Mouse (Mus musculus) kidney, embryonic 16.5 days (tissue): ENCODE measurements around the gene Cept1. TPM values are rescaled to one million over a fixed set of nuclear protein-coding genes. Genes with fewer than 3 reads are reported as not detected.

Source experiments
- ATAC-seq: fragments of 200-750 bp; cut with Nextera tagmentation; 2 replicates; pipeline ENCODE4 v1.8.0; 2017; ENCODE audit warnings: moderate TSS enrichment; ENCODE audit not compliant: low FRiP score, low TSS enrichment
- H3K27ac ChIP-seq: fragments of 300-500 bp; sonication (generic); 2 replicates; pipeline ENCODE4 v1.5.1; 2014; ENCODE audit warnings: low read length
- H3K27me3 ChIP-seq: fragments of 300-500 bp; sonication (generic); 2 replicates; pipeline ENCODE4 v1.6.1; 2014; ENCODE audit warnings: low read length, control low read depth, mixed read lengths; ENCODE audit not compliant: insufficient read depth
- H3K36me3 ChIP-seq: fragments of 300-500 bp; sonication (generic); 2 replicates; pipeline ENCODE4 v1.6.1; 2014; ENCODE audit warnings: low read length, control low read depth, mixed read lengths; ENCODE audit not compliant: insufficient read depth
- H3K4me1 ChIP-seq: fragments of 300-500 bp; sonication (generic); 2 replicates; pipeline ENCODE4 v1.6.1; 2014; ENCODE audit warnings: low read length, control low read depth, mixed read lengths; ENCODE audit not compliant: insufficient read depth
- H3K4me2 ChIP-seq: fragments of 300-500 bp; sonication (generic); replicated peaks from 2 replicates; pipeline ENCODE4 v1.6.1; 2014; ENCODE audit warnings: low read depth, low read length
- H3K4me3 ChIP-seq: fragments of 300-500 bp; sonication (generic); 2 replicates; pipeline ENCODE4 v1.5.1; 2014; ENCODE audit warnings: mild to moderate bottlenecking, low read length
- H3K9ac ChIP-seq: fragments of 300-500 bp; sonication (generic); replicated peaks from 2 replicates; pipeline ENCODE4 v1.6.1; 2014; ENCODE audit warnings: low read length
- H3K9me3 ChIP-seq: fragments of 300-500 bp; sonication (generic); 2 replicates; pipeline ENCODE4 v1.6.1; 2016; ENCODE audit warnings: low read length, control low read depth
- WGBS: fragments of 180-500 bp; shearing (Covaris S2); extraction: QIAGEN DNeasy Blood & Tissue Kit; methylation state at CpG from one replicate; pipeline ENCODE4 v1.1.7; 2014; 5-methylcytosine and 5-hydroxymethylcytosine counted together
- polyA plus RNA-seq: library from polyadenylated mRNA; unstranded; fragments of >200 nt; fragmentation: Nextera tagmentation; extraction: Ambion mirVana; gene quantifications from 2 replicates; pipeline ENCODE4 v1.2.1, GENCODE M21; 2015

The Cept1 gene
- polyA plus RNA-seq, 1 experiment from 2014 or later = 65.1 TPM

DNA sequence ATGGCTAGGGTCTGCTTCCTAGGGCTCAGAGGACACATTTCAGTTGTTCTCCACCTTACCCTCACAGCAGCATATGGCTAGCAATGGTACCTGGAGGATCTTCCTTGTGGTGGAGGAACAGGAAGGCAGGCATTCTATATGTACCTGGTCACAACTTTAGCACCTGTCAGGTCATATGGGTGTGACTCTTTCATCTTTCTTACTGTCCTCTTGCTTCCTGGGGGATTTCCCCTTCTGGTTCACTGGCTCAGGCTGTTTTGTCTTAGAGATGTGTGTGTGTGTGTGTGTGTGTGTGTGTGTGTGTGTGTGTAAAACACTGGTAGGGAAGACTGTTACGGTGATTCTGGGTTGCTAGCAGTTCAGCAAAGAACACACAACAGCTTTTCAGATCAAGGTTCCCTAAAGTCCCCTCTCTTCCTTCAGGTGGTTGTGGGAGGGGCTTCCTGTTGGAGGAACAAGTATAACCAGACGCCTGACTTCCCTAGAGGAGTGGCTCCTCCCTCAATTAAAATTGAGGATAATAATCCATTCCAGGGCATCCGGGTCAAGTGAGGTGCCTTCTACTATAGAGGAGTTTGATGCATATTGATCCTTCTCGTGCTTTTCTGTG, 63.7 kb downstream of the Cept1 start:
- Histone ChIP-seq H3K27ac (no peak overlapping the region), H3K4me2 (no peak overlapping the region), H3K9ac (no peak overlapping the region), H3K4me3 (no peak overlapping the region), H3K27me3 (peaks cover 5% of the 10 kb centered on the region; the same call in 1 of the 2 replicates), H3K9me3 (no peaks in the 10 kb centered on the region), H3K36me3 (no peaks in the 10 kb centered on the region), H3K4me1 (peaks cover 3% of the 10 kb centered on the region; the same call in 1 of the 2 replicates)
- no peak for ATAC-seq
- 65% methylated on average over 4 of the region's 4 CpGs for WGBS

- no peak overlapping the region for H3K9ac ChIP-seq
- peaks cover 5% of the 10 kb centered on the region; the same call in 1 of the 2 replicates for H3K27me3 ChIP-seq
- no peaks in the 10 kb centered on the region for H3K36me3 ChIP-seq
- H3K27ac ChIP-seq = no peak overlapping the region
- peaks cover 3% of the 10 kb centered on the region; the same call in 1 of the 2 replicates for H3K4me1 ChIP-seq
- no peak for ATAC-seq
- H3K4me2 ChIP-seq = peak overlapping the region; percentile 92
- H3K9me3 ChIP-seq = no peaks in the 10 kb centered on the region
- no peak overlapping the region for H3K4me3 ChIP-seq
- WGBS = 69% methylated on average over 7 of the region's 7 CpGs
These were observed 64.3 kb downstream of the Cept1 start for GRCm38 (mm10) chr3:106483297-106483696.

DNA sequence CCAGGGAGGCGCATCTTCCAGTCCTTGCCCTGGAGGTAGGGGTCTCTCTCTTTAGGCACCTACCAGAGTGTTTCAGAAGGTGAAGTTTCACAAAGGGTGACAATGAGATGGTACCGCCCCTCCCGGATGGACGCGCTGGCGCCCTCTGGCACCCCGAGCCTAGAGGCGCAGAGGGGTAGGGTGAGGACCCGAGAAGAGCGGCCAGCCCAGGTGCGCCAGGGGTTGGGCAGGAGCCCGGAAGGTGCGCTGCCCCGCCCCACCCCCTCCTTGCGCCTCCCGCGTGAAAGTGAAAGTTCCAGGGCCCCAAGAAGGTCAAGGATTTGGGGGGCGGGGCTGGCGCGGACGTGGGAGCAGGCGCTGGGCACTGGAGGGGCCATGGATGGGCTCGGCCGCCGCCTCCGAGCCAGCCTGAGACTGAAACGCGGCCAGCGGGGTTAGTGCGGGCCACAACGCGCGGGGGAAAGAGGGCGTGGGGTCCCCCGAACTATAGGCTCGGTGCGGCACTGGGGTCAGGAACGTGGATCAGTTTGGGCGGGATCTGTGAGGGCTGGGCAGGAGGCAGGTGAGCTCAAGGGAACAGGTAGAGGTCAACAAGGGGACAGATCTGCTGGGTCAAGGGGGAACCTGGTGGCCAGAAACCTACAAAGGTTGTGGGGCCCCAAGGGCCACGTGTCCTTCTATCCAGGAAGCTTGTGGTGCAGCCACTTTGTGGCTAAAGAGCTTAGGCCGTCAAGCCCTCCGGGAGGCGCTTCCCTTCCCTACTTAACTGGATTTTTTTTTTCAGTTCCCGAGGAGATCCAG, 65.1 kb downstream of the Cept1 start, which contains the start of gene Dennd2d:
Dennd2d (plus strand) TSS at position 125 of the 801 bp plus-strand sequence.
- peaks cover 5% of the 10 kb centered on the region; the same call in 1 of the 2 replicates for H3K27me3 ChIP-seq
- H3K9ac ChIP-seq = peak within 1 kb of the TSS; percentile 78
- 3% methylated on average over 44 of the region's 44 CpGs for WGBS
- peaks cover 3% of the 10 kb centered on the region; the same call in 1 of the 2 replicates for H3K4me1 ChIP-seq
- no peaks in the 10 kb centered on the region for H3K9me3 ChIP-seq
- H3K27ac ChIP-seq = no peak within 1 kb of the TSS
- peak within 1 kb of the TSS; percentile 70 for H3K4me3 ChIP-seq
- peak within 1 kb of the TSS; percentile 92 for H3K4me2 ChIP-seq
- peak; percentile 91 for ATAC-seq
- no peaks in the 10 kb centered on the region for H3K36me3 ChIP-seq

GRCm38 (mm10) chr3:106476863-106477262, 70.7 kb downstream of the Cept1 start:
- Histone ChIP-seq H3K27me3 (peaks cover 5% of the 10 kb centered on the region; the same call in 1 of the 2 replicates), H3K36me3 (no peaks in the 10 kb centered on the region), H3K4me2 (no peak overlapping the region), H3K9ac (no peak overlapping the region), H3K4me1 (no peaks in the 10 kb centered on the region), H3K4me3 (no peak overlapping the region), H3K9me3 (no peaks in the 10 kb centered on the region), H3K27ac (no peak overlapping the region)
- ATAC-seq = no peak
- 86% methylated on average over 1 of the region's 1 CpGs for WGBS

- no peak overlapping the region for H3K9ac ChIP-seq
- H3K4me2 ChIP-seq = no peak overlapping the region
- ATAC-seq = no peak
- no peak overlapping the region for H3K27ac ChIP-seq
- H3K27me3 ChIP-seq = no peaks in the 10 kb centered on the region
- H3K4me3 ChIP-seq = no peak overlapping the region
- H3K4me1 ChIP-seq = no peaks in the 10 kb centered on the region
- 75% methylated on average over 4 of the region's 4 CpGs for WGBS
- H3K36me3 ChIP-seq = no peaks in the 10 kb centered on the region
- H3K9me3 ChIP-seq = no peaks in the 10 kb centered on the region
These were observed 73.4 kb downstream of the Cept1 start for GRCm38 (mm10) chr3:106474210-106474609.

GRCm38 (mm10) chr3:106464750-106465149, 82.9 kb downstream of the Cept1 start:
- H3K27me3 ChIP-seq = no peaks in the 10 kb centered on the region
- H3K4me3 ChIP-seq = no peak overlapping the region
- H3K9me3 ChIP-seq = no peaks in the 10 kb centered on the region
- 76% methylated on average over 1 of the region's 1 CpGs for WGBS
- no peaks in the 10 kb centered on the region for H3K36me3 ChIP-seq
- H3K27ac ChIP-seq = no peak overlapping the region
- no peak for ATAC-seq
- H3K9ac ChIP-seq = no peak overlapping the region
- H3K4me1 ChIP-seq = no peaks in the 10 kb centered on the region
- H3K4me2 ChIP-seq = no peak overlapping the region

GRCm38 (mm10) chr3:106462493-106462892, 85.1 kb downstream of the Cept1 start:
- Histone ChIP-seq H3K4me1 (no peaks in the 10 kb centered on the region), H3K9ac (no peak overlapping the region)
- no peak for ATAC-seq

DNA sequence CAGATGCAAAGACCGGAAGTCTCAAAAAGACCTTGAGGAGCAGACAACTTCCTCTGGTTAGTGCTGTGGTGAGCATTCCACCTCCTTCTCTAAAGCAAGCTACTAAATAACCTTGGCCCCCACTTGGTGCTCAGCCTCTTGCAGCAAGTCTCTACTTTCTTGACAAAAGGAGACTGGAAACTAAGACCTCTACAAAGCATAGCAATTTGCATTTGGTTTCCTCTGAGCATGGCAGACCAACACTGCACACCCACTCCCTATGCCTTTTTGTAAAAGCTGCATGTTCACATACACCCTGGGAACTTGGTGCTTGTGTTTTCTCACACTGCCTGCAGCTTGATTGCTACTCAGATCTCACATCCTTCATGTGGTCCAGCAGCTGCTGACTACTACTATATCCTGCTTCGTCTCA, 85.5 kb downstream of the Cept1 start:
- Histone ChIP-seq H3K27me3 (no peaks in the 10 kb centered on the region), H3K36me3 (no peaks in the 10 kb centered on the region), H3K4me1 (no peaks in the 10 kb centered on the region), H3K27ac (no peak overlapping the region), H3K9ac (no peak overlapping the region), H3K4me2 (no peak overlapping the region), H3K4me3 (no peak overlapping the region), H3K9me3 (no peaks in the 10 kb centered on the region)
- ATAC-seq = no peak
- 97% methylated on average over 2 of the region's 2 CpGs for WGBS

More at GRCm38 (mm10) chr3:106462493-106462892, 85.1 kb downstream of the Cept1 start:
- no peak overlapping the region for H3K27ac ChIP-seq
- no peak overlapping the region for H3K4me3 ChIP-seq
- WGBS = 71% methylated on average over 3 of the region's 3 CpGs
- no peak overlapping the region for H3K4me2 ChIP-seq
- H3K36me3 ChIP-seq = no peaks in the 10 kb centered on the region
- H3K9me3 ChIP-seq = no peaks in the 10 kb centered on the region
- H3K27me3 ChIP-seq = no peaks in the 10 kb centered on the region

DNA sequence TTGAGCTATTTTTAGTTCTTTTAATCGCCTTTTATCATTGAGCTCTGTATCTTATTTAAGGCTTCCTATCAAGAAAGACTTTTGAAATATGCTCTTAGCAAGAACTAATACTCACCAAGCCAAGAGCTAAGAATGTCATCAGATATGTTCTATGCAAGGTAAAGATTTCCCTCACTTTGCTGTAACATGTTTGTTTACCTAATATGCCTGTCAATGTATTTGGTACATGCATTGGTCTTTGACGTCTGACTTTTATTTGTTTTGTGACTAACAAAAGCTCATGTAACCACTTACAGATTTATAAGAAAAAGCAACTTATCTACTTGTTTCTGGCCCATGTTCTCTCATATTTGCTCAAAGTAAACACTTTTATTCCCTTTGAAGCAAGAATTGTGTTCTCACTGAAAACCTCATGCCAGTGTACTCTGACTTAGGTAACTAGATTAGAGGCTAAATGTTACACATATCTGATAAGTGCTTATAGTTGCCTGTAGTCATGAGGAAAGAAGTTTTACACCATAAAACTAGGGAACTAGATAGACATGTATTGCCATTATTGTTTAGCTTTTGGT, 90.2 kb downstream of the Cept1 start:
- WGBS = 76% methylated on average over 2 of the region's 2 CpGs
- no peak overlapping the region for H3K9ac ChIP-seq
- H3K27me3 ChIP-seq = no peaks in the 10 kb centered on the region
- no peaks in the 10 kb centered on the region for H3K9me3 ChIP-seq
- H3K4me1 ChIP-seq = no peaks in the 10 kb centered on the region
- ATAC-seq = no peak
- no peaks in the 10 kb centered on the region for H3K36me3 ChIP-seq
- no peak overlapping the region for H3K4me3 ChIP-seq
- no peak overlapping the region for H3K27ac ChIP-seq
- H3K4me2 ChIP-seq = no peak overlapping the region
